Mouse (Mus musculus) brain, adult 2 months (tissue): ENCODE results near the gene Daam1.

Experiments
- DNase-seq: peaks from one replicate; pipeline ENCODE4 v3.0.0; 2011; ENCODE audit warnings: low read depth, low spot score

The Daam1 gene

GRCm38 (mm10) chr12:71898231-71898630, 67.4 kb downstream of the Daam1 start:
- peak; percentile 79 for DNase-seq

- no peak for DNase-seq
Observed at GRCm38 (mm10) chr12:71898666-71899520, 68.0 kb downstream of the Daam1 start.

- peak; percentile 48 for DNase-seq
Observed at GRCm38 (mm10) chr12:71899566-71899965, 68.7 kb downstream of the Daam1 start.

GRCm38 (mm10) chr12:71901211-71901610, 70.3 kb downstream of the Daam1 start:
- peak; percentile 78 for DNase-seq

- DNase-seq: no peak
Observed at GRCm38 (mm10) chr12:71901859-71902258, 71.0 kb downstream of the Daam1 start.

- DNase-seq: no peak
Observed at GRCm38 (mm10) chr12:71902317-71902716, 71.4 kb downstream of the Daam1 start.

- DNase-seq: no peak
Observed at GRCm38 (mm10) chr12:71903218-71903617, 72.3 kb downstream of the Daam1 start.

GRCm38 (mm10) chr12:71904310-71904709, 73.4 kb downstream of the Daam1 start:
- DNase-seq: no peak

GRCm38 (mm10) chr12:71904926-71905325, 74.0 kb downstream of the Daam1 start:
- no peak for DNase-seq

GRCm38 (mm10) chr12:71905640-71906320, 74.9 kb downstream of the Daam1 start:
- DNase-seq: peak; percentile 64

- DNase-seq: peak; percentile 52
Observed at GRCm38 (mm10) chr12:71906582-71907267, 75.8 kb downstream of the Daam1 start.

- DNase-seq: no peak
Observed at GRCm38 (mm10) chr12:71908984-71909383, 78.1 kb downstream of the Daam1 start.

- peak; percentile 51 for DNase-seq
Observed at GRCm38 (mm10) chr12:71910246-71910645, 79.4 kb downstream of the Daam1 start.

- no peak for DNase-seq
Observed at GRCm38 (mm10) chr12:71912262-71912661, 81.4 kb downstream of the Daam1 start.

- DNase-seq: peak; percentile 60
Observed at GRCm38 (mm10) chr12:71919156-71919555, 88.3 kb downstream of the Daam1 start.

- no peak for DNase-seq
Observed at GRCm38 (mm10) chr12:71919962-71920361, 89.1 kb downstream of the Daam1 start.

- no peak for DNase-seq
Observed at GRCm38 (mm10) chr12:71922827-71923381, 92.0 kb downstream of the Daam1 start.

- no peak for DNase-seq
Observed at GRCm38 (mm10) chr12:71924978-71925529, 94.2 kb downstream of the Daam1 start.

- no peak for DNase-seq
Observed at GRCm38 (mm10) chr12:71925990-71926700, 95.3 kb downstream of the Daam1 start.

- peak; percentile 59 for DNase-seq
Observed at GRCm38 (mm10) chr12:71928092-71928491, 97.2 kb downstream of the Daam1 start.

GRCm38 (mm10) chr12:71929876-71930275, 99.0 kb downstream of the Daam1 start:
- DNase-seq: no peak
